Mouse (Mus musculus) splenic B cell, adult 2 months (primary cell): ENCODE results near the gene Nelfb.

ENCODE experiments used
- DNase-seq: peaks from one replicate; pipeline ENCODE4 v3.0.0-alpha.2; 2011; ENCODE audit warnings: low read depth, low spot score
- H3K27me3 ChIP-seq: 2 replicates; pipeline ENCODE4 v1.6.1; 2012; ENCODE audit warnings: mild to moderate bottlenecking, low read length, moderate library complexity, mixed read lengths; ENCODE audit not compliant: control insufficient read depth, poor library complexity, insufficient read depth, severe bottlenecking
- H3K36me3 ChIP-seq: 2 replicates; pipeline ENCODE4 v1.6.1; 2012; ENCODE audit warnings: mild to moderate bottlenecking, low read length, moderate library complexity, mixed read lengths; ENCODE audit not compliant: control insufficient read depth, poor library complexity, insufficient read depth, severe bottlenecking

Nelfb gene

DNA sequence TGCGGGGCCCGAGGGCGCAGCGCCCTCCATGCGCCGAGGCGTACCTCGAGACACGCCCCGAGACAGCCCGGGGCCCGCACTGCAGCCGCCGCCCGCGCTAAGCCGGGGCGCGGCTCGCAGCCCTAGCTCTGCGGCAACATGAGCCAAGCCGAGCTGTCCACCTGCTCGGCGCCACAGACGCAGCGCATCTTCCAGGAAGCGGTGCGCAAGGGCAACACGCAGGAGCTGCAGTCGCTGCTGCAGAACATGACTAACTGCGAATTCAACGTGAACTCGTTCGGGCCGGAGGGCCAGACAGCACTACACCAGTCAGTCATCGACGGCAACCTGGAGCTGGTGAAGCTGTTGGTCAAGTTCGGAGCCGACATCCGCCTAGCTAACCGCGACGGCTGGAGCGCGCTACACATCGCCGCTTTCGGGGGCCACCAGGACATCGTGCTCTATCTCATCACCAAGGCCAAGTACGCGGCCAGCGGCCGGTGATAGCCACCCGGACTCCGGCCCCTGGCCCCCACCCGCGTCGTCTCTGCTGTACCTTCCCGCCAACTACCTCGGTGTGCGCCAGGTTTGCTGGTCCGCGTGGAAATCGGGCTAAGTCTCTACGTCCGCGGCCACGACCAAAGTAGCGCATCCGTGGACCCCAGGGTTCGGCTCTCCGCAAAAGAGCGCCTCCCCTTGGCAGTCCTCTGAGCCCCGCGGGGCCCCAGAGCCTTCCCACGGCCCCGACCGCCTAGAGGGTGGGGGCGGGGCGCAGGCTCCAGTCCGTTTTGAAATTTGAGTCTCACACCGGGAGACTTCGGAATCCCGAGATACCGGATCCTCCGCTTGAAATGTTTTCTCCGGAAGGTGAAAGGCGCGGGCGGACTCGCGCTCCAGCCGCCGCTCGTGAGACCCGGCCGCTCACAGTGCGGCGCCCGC, 30.1 kb downstream of the Nelfb start:
- Histone ChIP-seq H3K27me3 (no peaks in the 10 kb centered on the region), H3K36me3 (no peaks in the 10 kb centered on the region; the same call in 1 of the 2 replicates)
- DNase-seq = peak; percentile 62

DNA sequence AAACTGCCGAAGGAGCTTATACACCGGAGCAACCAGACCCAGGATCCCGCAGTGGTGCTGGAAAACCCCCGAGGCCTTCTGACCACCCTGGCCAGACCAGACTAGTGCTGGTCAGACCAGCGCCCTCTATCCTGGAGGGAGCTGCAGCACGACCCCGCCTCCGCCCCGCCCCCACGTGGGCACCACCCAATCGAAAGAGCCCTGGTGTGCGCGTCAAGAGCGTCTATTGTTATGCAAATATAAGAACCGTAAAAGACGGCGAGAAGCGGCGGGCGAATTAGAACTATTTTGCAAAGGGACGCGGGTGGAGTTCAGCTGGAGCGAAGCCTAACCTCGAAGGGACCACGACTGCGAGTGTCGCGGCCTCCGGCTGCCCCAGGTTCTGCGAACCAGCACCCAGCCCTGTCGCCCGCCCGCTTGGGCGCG, 30.8 kb downstream of the Nelfb start, which contains the start of gene Nrarp:
Nrarp (plus strand) TSS at position 281 of the 426 bp plus-strand sequence.
- H3K36me3 ChIP-seq = no peaks in the 10 kb centered on the region; the same call in 1 of the 2 replicates
- peak; percentile 95 for DNase-seq
- no peaks in the 10 kb centered on the region for H3K27me3 ChIP-seq

DNA sequence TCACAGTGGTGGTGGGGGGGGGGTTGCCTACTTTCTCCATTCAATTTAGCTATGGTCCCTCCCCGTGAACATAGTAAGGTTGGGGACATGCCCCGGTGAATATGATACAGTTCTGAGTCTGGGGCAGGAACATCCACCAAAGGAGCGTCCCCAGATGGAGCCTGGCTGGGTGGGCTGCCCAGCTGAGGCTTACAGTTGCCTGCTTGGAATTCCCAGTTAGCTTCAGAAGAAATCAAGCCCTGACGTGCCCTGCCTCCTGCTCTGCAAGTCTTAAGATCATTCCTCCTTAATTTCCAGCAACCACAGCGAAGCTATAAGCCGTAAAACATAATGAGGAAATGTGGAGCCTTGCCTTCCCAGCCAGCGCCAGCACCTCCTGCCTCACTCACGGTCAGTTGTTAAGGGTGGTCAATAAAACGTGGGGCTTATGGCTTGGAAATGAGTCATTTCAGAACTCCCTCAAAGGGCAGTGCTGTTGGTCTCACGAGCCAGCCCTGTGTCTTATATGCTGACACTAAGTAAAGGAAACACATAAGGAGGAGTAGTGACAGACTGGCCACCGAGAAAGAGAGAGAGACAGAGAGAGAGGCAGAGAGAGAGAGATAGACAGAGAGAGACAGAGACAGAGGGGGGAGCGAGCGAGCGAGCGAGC, 31.6 kb downstream of the Nelfb start:
- DNase-seq = no peak
- Histone ChIP-seq H3K36me3 (no peaks in the 10 kb centered on the region; the same call in 1 of the 2 replicates), H3K27me3 (no peaks in the 10 kb centered on the region)

DNA sequence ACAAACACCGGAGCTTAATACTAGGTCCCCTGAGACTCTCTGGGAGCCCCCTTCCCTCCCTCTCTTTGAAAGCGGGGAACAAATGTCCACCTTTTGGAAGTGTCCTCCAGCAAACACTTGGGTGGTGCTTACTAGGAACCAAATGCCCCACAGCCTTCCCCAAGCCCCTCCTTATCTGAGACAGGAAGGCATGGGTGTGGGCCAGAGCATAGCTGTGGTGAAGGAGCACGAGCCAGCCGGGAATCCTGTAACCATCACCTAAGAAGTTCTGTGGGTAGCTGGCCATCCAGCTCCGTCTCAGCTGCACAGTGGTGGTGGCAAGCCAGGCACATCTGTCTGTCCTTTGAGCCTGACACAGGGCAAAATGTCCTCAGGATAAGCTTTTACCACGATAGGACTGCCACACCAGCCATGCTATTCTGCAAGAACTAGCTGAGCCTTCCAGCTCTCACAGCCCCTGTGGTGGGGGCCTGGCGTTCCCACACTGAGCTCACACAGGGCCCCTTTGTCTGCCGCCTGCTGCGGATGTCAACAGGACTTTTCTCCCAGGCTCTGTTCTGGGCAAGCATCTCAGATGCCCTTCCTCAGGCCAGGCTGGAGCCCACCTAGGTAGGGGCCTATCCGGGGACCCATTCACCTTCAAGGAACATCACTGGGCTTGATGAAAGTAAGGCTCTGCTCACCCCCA, 32.9 kb downstream of the Nelfb start:
- DNase-seq = no peak
- H3K27me3 ChIP-seq = no peaks in the 10 kb centered on the region
- no peaks in the 10 kb centered on the region; the same call in 1 of the 2 replicates for H3K36me3 ChIP-seq

DNA sequence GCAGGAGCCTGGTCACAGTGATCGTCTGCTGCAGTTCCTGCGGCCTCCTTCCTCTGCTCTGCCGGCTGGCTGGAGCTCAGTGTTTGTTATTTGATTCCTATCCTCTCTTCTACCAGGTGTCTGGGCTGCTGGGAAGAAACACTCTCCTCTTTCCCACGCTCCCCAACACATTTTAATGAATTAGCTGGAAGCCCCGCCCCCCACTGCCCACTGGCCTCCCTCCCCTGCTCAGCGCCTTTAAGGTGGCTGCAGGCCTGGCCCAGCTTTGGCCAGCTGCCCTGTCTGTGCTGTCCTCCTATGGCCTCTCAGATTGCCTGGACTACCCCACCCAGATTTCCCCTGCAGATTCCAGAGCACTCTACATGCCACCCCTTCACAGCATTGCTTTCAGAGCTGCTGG, 33.6 kb downstream of the Nelfb start:
- Histone ChIP-seq H3K36me3 (no peaks in the 10 kb centered on the region; the same call in 1 of the 2 replicates), H3K27me3 (no peaks in the 10 kb centered on the region)
- DNase-seq = no peak

DNA sequence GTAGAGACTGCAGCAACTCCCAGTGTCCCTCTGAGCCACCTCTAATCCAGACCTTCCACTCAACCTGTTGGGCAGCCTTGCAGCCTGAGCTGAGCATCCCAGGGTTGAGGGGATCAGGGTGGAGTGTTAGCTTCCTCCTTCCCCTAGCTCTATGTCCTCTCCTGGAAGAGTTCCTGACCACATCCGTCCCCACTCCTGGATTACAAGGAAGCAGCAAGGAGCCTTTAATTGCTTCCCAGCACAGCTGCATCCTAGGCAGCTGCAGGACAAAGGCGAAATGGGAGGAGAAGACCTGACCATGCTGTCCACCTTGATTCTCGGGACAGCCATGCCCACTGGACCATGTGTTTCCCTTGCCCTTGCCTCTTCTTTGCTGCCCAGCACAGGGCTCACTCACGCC, 34.2 kb downstream of the Nelfb start:
- no peak for DNase-seq
- H3K27me3 ChIP-seq = no peaks in the 10 kb centered on the region
- H3K36me3 ChIP-seq = no peaks in the 10 kb centered on the region; the same call in 1 of the 2 replicates

DNA sequence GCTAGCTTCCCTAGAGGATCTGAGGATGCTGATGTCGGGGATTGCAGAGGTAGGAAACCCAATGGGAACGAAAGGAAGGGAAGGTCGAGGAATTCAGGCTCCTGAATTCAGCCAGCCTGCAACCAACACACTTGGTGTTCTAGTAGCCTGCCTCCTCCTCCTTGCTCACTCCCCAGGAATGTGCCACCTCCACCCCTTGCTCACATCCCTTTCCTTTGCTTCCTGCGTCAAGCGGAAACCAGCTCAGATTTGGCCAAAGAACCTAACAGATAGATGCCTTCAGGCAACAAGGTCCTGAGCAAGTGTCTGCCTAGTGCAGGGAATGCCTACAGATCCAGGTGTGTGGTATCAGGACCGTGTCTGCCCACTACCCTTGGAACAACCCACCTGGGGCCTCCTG, 34.7 kb downstream of the Nelfb start:
- no peaks in the 10 kb centered on the region for H3K27me3 ChIP-seq
- DNase-seq = no peak
- H3K36me3 ChIP-seq = no peaks in the 10 kb centered on the region; the same call in 1 of the 2 replicates

DNA sequence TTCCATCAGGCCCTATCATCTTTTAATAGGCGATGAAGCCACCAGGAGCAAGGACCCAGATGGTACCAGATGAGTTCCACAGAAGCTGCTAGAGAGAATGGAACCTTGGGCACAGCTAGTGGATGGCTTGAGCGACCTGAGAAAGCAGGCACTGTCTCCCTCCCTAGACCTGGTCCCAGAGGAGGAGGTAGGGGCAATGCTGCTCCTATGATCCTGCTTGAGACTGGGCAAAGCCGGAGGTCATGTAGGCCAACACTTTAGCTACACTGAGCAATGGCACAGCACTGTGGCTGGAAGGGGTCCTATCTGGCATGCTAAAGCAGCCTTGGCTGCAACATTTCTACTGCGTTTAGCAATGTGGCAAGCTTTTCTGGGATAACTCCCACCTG, 35.6 kb downstream of the Nelfb start:
- H3K27me3 ChIP-seq = no peaks in the 10 kb centered on the region
- no peak for DNase-seq
- H3K36me3 ChIP-seq = no peaks in the 10 kb centered on the region; the same call in 1 of the 2 replicates

DNA sequence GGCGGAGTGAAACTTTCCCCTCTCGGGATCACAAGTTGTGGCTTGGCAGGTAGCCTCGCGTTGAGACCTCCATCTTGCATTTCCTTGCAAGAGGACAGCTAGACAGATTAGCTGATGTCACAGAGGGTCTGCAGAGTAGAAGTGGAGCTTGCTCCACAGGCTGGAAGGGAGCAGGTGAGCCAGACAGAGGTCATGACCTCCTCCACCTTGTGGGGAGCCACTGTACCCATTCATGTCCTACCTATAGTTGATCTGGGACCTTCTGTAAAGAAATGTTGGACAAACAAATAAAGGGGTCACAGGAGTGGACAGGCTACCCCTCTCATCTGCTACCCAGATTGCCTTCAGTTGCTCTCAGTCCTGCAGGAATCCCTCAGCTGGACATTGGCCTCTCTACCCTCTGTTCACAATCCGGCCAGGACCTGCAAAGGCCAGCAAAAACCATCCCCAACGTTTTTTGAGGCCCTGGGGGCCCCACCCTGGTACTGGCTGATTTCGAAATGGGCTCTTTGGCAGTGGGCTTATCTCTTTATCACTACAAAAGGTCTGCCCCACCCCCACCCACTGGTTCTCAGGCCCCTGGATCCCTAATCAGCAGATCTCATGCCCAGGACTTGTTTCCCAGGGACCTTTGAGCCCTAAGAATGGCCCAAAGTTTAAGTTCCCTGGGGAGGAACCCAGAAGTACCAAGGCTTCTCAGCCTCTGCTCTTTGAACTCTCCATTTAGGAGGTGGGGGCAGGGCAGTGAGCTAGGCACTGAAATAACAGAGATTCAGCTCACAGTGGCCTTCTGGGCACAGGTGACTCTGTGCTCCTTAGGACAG, 36.2 kb downstream of the Nelfb start:
- H3K36me3 ChIP-seq = no peaks in the 10 kb centered on the region; the same call in 1 of the 2 replicates
- no peak for DNase-seq
- H3K27me3 ChIP-seq = no peaks in the 10 kb centered on the region

DNA sequence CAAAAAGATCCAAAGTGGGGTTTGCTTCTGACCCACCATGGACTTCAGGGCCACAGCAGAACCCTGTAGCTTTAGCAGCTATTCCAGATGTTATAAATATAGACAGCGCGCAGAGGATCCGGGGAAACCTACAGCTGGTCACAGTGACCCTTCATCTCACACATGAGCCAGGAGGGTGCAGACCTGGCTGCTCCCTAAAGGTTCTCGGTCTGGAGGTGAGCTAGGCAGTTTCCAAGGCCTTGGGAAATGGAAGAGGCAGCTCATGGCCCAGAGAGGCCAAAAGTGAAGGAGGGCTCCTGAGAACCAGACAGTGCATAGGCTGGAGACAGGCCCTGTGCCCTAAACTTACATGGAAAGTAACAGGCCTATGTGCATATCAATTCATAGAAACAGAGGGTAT, 37.5 kb downstream of the Nelfb start:
- DNase-seq = no peak
- Histone ChIP-seq H3K36me3 (no peaks in the 10 kb centered on the region), H3K27me3 (no peaks in the 10 kb centered on the region)

DNA sequence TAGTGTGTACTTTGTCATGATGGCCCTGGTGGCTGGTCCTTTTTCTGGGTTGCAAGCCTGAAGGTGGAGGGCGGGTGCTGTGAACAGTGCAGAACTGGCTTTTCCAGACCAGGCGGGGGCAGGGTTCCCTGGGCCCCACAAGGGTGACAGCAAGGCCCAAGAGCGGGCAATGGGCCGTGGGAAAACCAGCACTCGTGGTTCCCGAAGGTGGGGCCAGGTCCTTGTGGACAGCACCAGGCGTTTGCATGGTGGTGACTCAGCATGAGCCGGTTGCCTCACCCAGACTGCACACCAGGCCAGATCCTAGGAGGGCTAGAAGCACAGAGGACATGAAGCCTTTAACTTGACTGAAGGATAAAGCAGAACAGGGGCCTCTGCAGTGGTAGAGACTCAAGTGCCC, 38.7 kb downstream of the Nelfb start:
- no peak for DNase-seq
- Histone ChIP-seq H3K36me3 (no peaks in the 10 kb centered on the region), H3K27me3 (no peaks in the 10 kb centered on the region)

DNA sequence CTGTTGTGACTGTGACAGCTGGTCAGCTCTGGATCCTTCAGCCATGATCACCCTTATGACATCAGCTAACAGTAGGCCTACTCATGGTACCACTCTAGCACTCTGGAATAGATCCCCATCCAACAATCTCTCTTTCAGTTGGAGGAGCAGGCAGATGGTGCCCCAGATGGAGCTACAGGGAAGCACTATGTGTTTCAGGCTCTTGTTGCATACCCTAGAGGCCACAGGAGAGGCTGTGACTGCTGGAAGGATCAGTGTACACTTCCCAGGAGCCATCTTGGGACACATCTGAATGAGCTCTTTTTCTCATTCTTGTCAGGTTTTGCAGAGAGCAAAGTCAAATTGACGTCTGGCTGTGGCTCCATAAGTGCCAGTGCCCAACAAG, 39.5 kb downstream of the Nelfb start:
- DNase-seq = no peak
- no peaks in the 10 kb centered on the region for H3K36me3 ChIP-seq
- no peaks in the 10 kb centered on the region for H3K27me3 ChIP-seq

DNA sequence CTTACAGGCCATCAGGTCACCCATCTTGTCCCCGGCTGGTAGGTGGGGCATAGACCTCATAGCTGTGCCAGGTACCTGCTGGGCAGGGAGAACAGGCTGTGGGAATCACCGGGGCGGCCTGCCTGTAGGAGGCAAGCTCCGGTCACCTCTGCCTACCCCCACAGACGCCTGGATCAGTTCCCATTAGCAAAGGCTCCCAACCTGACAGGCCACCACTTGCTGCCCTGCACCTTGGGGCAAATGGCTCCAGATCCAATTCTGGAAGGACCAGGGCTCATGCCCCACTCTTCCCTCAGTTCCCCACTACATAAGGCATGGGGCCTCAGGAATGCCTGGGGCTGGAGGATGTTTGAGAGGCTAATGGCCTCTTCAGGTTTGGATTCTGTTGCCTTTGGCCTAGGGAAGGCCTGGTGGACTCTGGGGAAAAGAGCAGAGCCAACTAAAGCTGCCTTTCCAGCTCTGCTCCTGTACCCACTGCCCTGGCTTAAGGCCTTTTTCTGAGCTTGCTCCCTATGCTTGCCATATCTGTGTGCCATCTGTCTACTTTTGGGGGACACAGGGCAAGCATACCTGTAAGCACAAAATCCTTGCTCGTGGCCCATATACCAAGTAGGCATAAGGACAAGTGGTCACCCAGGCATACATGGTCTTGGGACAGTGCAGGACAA, 40.1 kb downstream of the Nelfb start:
- H3K27me3 ChIP-seq = no peaks in the 10 kb centered on the region
- DNase-seq = no peak

More for the DNA sequence above, 40.1 kb downstream of the Nelfb start:
- H3K36me3 ChIP-seq = no peaks in the 10 kb centered on the region
